Mouse (Mus musculus): Measurements from ENCODE around the gene Ptcd3.
"Not testable (repeated sequence)": the region's sequence is repeated elsewhere in the genome, so short reads cannot be mapped to it uniquely, and the experiment has no call there.

Gene Ptcd3

DNA sequence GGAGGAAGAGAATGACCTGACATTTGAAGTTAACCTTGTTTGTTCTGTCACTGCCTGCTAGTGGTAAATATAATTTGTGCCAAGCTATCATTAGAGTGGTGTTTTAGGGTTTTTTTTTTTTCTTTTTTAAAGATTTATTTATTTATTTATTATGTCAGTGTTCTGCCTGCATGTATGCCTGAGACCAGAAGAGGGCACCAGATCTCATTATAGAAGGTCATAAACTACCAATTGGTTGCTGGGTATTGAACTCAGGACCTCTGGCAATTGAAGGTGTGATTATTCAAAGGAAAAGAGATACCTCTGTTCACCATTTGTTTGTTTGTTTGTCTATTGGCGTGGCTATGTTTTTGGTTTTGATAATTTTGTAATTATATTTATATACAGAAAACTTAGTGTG is 39.7 kb downstream of the Ptcd3 start:
- peak; percentile 24 for DNase-seq

GRCm38 (mm10) chr6:71867751-71868150 is 40.8 kb downstream of the Ptcd3 start:
- DNase-seq: no peak

- not testable (repeated sequence) for DNase-seq
These were observed 61.6 kb downstream of the Ptcd3 start for GRCm38 (mm10) chr6:71846906-71847305.

- DNase-seq: no peak
These were observed 67.8 kb downstream of the Ptcd3 start for GRCm38 (mm10) chr6:71840597-71841290.

GRCm38 (mm10) chr6:71839815-71840214 is 68.7 kb downstream of the Ptcd3 start:
- DNase-seq: no peak

DNA sequence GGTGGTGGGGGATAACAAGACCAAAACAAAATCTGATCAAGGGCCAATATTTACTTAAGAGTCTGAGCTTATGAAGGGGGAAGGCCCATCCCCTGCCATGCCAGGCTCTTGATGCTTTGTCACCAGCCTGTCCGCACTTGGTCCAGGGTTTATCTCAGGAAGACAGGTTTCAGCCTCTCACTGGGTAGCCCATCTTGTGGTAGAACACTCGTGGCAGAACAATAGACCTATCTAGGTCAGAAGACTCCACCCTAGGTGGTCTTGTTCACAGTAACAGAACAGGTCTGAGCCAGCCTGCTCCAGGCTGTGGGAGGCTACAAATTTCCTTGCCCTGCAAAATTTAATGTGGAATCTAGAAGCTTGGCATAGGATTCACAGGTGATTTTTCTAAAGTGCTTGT is 71.7 kb downstream of the Ptcd3 start:
- DNase-seq: no peak

- DNase-seq: peak; percentile 94
These were observed 77.0 kb downstream of the Ptcd3 start for GRCm38 (mm10) chr6:71831581-71831960.

DNA sequence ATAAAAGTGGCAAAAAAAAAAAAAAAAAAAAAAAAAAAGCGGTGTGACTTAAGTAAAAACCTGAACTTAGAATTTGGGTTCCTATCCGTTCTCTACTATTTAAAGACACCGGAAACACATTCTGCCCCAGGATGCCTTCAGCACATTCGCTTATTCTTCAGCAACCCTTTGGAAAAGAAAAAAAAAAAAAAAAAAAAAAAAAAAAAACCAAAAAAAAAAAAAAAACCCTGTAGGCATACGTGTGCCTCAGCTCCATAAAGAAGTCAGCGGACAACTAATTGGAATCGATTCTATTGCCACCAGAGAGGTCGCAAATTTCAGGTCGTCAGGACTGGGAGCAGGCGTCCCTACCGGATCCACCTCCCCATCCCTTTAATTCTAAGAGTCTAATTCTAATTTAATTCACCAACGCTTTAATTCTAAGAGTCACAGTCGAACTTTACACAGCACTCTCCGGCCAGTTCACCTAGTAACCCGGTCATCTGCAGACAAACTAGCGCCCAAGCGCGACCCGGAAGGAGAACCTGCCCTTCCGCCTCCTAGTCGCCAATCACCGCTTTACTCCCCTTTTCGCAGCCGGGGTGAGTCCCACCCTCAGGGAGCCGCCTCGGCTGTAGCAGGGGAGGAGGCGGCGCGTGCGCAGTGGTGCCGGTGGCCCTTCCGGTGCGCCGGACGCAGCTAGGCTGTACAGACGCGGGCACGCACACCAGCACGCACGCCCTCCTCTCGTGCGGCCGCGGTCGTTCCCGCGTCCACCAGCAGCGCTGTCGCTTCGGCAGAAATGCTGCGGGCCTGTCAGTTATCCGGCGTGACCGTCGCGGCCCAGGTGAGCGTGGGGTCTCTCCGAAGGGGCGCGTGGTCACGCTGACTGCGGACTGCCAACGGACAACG is 77.6 kb downstream of the Ptcd3 start, which contains the start of gene Immt:
Immt (plus strand) TSS at position 642 of the 891 bp plus-strand sequence.
- DNase-seq: peak; percentile 96
